Mouse (Mus musculus): Measurements from ENCODE around the gene Prx. TPM values are rescaled to one million over a fixed set of nuclear protein-coding genes. Genes with fewer than 3 reads are reported as not detected.

Prx gene
- polyA plus RNA-seq, 1 experiment from 2014 or later: 0.59 TPM

GRCm38 (mm10) chr7:27535386-27535785, 36.3 kb downstream of the Prx start:
- WGBS: 50% methylated on average over 2 of the region's 2 CpGs
- no peak overlapping the region for H3K9ac ChIP-seq (ENCODE audit: low read length)
- no peak overlapping the region for H3K4me3 ChIP-seq (ENCODE audit: control insufficient read depth in 1 of 2, insufficient read depth in 1 of 2, low read depth in 1 of 2, low read length in 2 of 2)
- no peak for ATAC-seq (ENCODE audit: insufficient number of reproducible peaks, insufficient read depth, low FRiP score, low read depth)
- H3K27me3 ChIP-seq (ENCODE audit: control insufficient read depth, insufficient read depth, low read length): no peaks in the 10 kb centered on the region
- no peaks in the 10 kb centered on the region for H3K4me1 ChIP-seq (ENCODE audit: control insufficient read depth in 2 of 2, insufficient read depth in 2 of 2, low read length in 2 of 2)
- no peak overlapping the region for H3K27ac ChIP-seq (replicated peaks in 1 of 2; ENCODE audit: control insufficient read depth in 1 of 2, insufficient read depth in 1 of 2, low read depth in 2 of 2, low read length in 2 of 2)
- peaks cover 57% of the 10 kb centered on the region for H3K36me3 ChIP-seq (ENCODE audit: control insufficient read depth, insufficient read depth, low read length)
- no peaks in the 10 kb centered on the region for H3K9me3 ChIP-seq (ENCODE audit: control insufficient read depth, low read length)
- H3K4me2 ChIP-seq (ENCODE audit: low read length): no peak overlapping the region

GRCm38 (mm10) chr7:27536618-27537017, 37.5 kb downstream of the Prx start:
- WGBS: 83% methylated on average over 6 of the region's 6 CpGs
- Histone ChIP-seq H3K27ac (replicated peaks in 1 of 2; ENCODE audit: control insufficient read depth in 1 of 2, insufficient read depth in 1 of 2, low read depth in 2 of 2, low read length in 2 of 2) (no peak overlapping the region), H3K36me3 (ENCODE audit: control insufficient read depth, insufficient read depth, low read length) (peaks cover 54% of the 10 kb centered on the region), H3K4me3 (ENCODE audit: control insufficient read depth in 1 of 2, insufficient read depth in 1 of 2, low read depth in 1 of 2, low read length in 2 of 2) (no peak overlapping the region), H3K4me1 (ENCODE audit: control insufficient read depth in 2 of 2, insufficient read depth in 2 of 2, low read length in 2 of 2) (no peaks in the 10 kb centered on the region), H3K9me3 (ENCODE audit: control insufficient read depth, low read length) (no peaks in the 10 kb centered on the region), H3K27me3 (ENCODE audit: control insufficient read depth, insufficient read depth, low read length) (no peaks in the 10 kb centered on the region), H3K9ac (ENCODE audit: low read length) (no peak overlapping the region), H3K4me2 (ENCODE audit: low read length) (no peak overlapping the region)
- no peak for ATAC-seq (ENCODE audit: insufficient number of reproducible peaks, insufficient read depth, low FRiP score, low read depth)

GRCm38 (mm10) chr7:27537998-27538397, 38.9 kb downstream of the Prx start:
- H3K27ac ChIP-seq (replicated peaks in 1 of 2; ENCODE audit: control insufficient read depth in 1 of 2, insufficient read depth in 1 of 2, low read depth in 2 of 2, low read length in 2 of 2): no peak overlapping the region
- peaks cover 41% of the 10 kb centered on the region for H3K36me3 ChIP-seq (ENCODE audit: control insufficient read depth, insufficient read depth, low read length)
- ATAC-seq (ENCODE audit: insufficient number of reproducible peaks, insufficient read depth, low FRiP score, low read depth): no peak
- no peak overlapping the region for H3K4me2 ChIP-seq (ENCODE audit: low read length)
- H3K4me3 ChIP-seq (ENCODE audit: control insufficient read depth in 1 of 2, insufficient read depth in 1 of 2, low read depth in 1 of 2, low read length in 2 of 2): no peak overlapping the region
- H3K9ac ChIP-seq (ENCODE audit: low read length): no peak overlapping the region
- no peaks in the 10 kb centered on the region for H3K27me3 ChIP-seq (ENCODE audit: control insufficient read depth, insufficient read depth, low read length)
- H3K9me3 ChIP-seq (ENCODE audit: control insufficient read depth, low read length): no peaks in the 10 kb centered on the region
- 87% methylated on average over 8 of the region's 8 CpGs for WGBS
- peaks cover 3 to 7% of the 10 kb centered on the region in 2 experiments; a peak in 2 of 4 replicates for H3K4me1 ChIP-seq (ENCODE audit: control insufficient read depth in 2 of 2, insufficient read depth in 2 of 2, low read length in 2 of 2)

- Histone ChIP-seq H3K27ac (replicated peaks in 1 of 2; ENCODE audit: control insufficient read depth in 1 of 2, insufficient read depth in 1 of 2, low read depth in 2 of 2, low read length in 2 of 2) (no peak overlapping the region), H3K4me1 (ENCODE audit: control insufficient read depth in 2 of 2, insufficient read depth in 2 of 2, low read length in 2 of 2) (peaks cover 3 to 11% of the 10 kb centered on the region in 2 experiments; a peak in 3 of 4 replicates), H3K4me3 (ENCODE audit: control insufficient read depth in 1 of 2, insufficient read depth in 1 of 2, low read depth in 1 of 2, low read length in 2 of 2) (no peak overlapping the region), H3K9me3 (ENCODE audit: control insufficient read depth, low read length) (no peaks in the 10 kb centered on the region), H3K36me3 (ENCODE audit: control insufficient read depth, insufficient read depth, low read length) (peaks cover 34% of the 10 kb centered on the region), H3K27me3 (ENCODE audit: control insufficient read depth, insufficient read depth, low read length) (no peaks in the 10 kb centered on the region), H3K4me2 (ENCODE audit: low read length) (no peak overlapping the region), H3K9ac (ENCODE audit: low read length) (no peak overlapping the region)
- 83% methylated on average over 2 of the region's 2 CpGs for WGBS
- no peak for ATAC-seq (ENCODE audit: insufficient number of reproducible peaks, insufficient read depth, low FRiP score, low read depth)
These were observed 39.7 kb downstream of the Prx start for GRCm38 (mm10) chr7:27538797-27539196.

- peaks cover 5 to 15% of the 10 kb centered on the region in 2 experiments; a peak in 3 of 4 replicates for H3K4me1 ChIP-seq (ENCODE audit: control insufficient read depth in 2 of 2, insufficient read depth in 2 of 2, low read length in 2 of 2)
- ATAC-seq (ENCODE audit: insufficient number of reproducible peaks, insufficient read depth, low FRiP score, low read depth): no peak
- WGBS: 62% methylated on average over 2 of the region's 2 CpGs
- H3K27ac ChIP-seq (replicated peaks in 1 of 2; ENCODE audit: control insufficient read depth in 1 of 2, insufficient read depth in 1 of 2, low read depth in 2 of 2, low read length in 2 of 2): no peak overlapping the region
- no peak overlapping the region for H3K9ac ChIP-seq (ENCODE audit: low read length)
- no peak overlapping the region for H3K4me2 ChIP-seq (ENCODE audit: low read length)
- no peak overlapping the region for H3K4me3 ChIP-seq (ENCODE audit: control insufficient read depth in 1 of 2, insufficient read depth in 1 of 2, low read depth in 1 of 2, low read length in 2 of 2)
- no peaks in the 10 kb centered on the region for H3K9me3 ChIP-seq (ENCODE audit: control insufficient read depth, low read length)
- peaks cover 32% of the 10 kb centered on the region for H3K36me3 ChIP-seq (ENCODE audit: control insufficient read depth, insufficient read depth, low read length)
- no peaks in the 10 kb centered on the region for H3K27me3 ChIP-seq (ENCODE audit: control insufficient read depth, insufficient read depth, low read length)
These were observed 41.4 kb downstream of the Prx start for GRCm38 (mm10) chr7:27540521-27540920.

GRCm38 (mm10) chr7:27540935-27541334, 41.8 kb downstream of the Prx start:
- peaks cover 28% of the 10 kb centered on the region for H3K36me3 ChIP-seq (ENCODE audit: control insufficient read depth, insufficient read depth, low read length)
- H3K4me1 ChIP-seq (ENCODE audit: control insufficient read depth in 2 of 2, insufficient read depth in 2 of 2, low read length in 2 of 2): peaks cover 5 to 15% of the 10 kb centered on the region in 2 experiments; a peak in 3 of 4 replicates
- H3K27ac ChIP-seq (replicated peaks in 1 of 2; ENCODE audit: control insufficient read depth in 1 of 2, insufficient read depth in 1 of 2, low read depth in 2 of 2, low read length in 2 of 2): no peak overlapping the region
- H3K9ac ChIP-seq (ENCODE audit: low read length): no peak overlapping the region
- ATAC-seq (ENCODE audit: insufficient number of reproducible peaks, insufficient read depth, low FRiP score, low read depth): no peak
- H3K27me3 ChIP-seq (ENCODE audit: control insufficient read depth, insufficient read depth, low read length): no peaks in the 10 kb centered on the region
- H3K4me2 ChIP-seq (ENCODE audit: low read length): no peak overlapping the region
- H3K9me3 ChIP-seq (ENCODE audit: control insufficient read depth, low read length): no peaks in the 10 kb centered on the region
- H3K4me3 ChIP-seq (ENCODE audit: control insufficient read depth in 1 of 2, insufficient read depth in 1 of 2, low read depth in 1 of 2, low read length in 2 of 2): no peak overlapping the region
- 88% methylated on average over 6 of the region's 6 CpGs for WGBS

GRCm38 (mm10) chr7:27541431-27541830, 42.3 kb downstream of the Prx start:
- no peak overlapping the region for H3K27ac ChIP-seq (replicated peaks in 1 of 2; ENCODE audit: control insufficient read depth in 1 of 2, insufficient read depth in 1 of 2, low read depth in 2 of 2, low read length in 2 of 2)
- H3K4me3 ChIP-seq (ENCODE audit: control insufficient read depth in 1 of 2, insufficient read depth in 1 of 2, low read depth in 1 of 2, low read length in 2 of 2): no peak overlapping the region
- no peak for ATAC-seq (ENCODE audit: insufficient number of reproducible peaks, insufficient read depth, low FRiP score, low read depth)
- WGBS: 76% methylated on average over 16 of the region's 16 CpGs
- no peaks in the 10 kb centered on the region for H3K9me3 ChIP-seq (ENCODE audit: control insufficient read depth, low read length)
- H3K4me2 ChIP-seq (ENCODE audit: low read length): no peak overlapping the region
- no peaks in the 10 kb centered on the region for H3K27me3 ChIP-seq (ENCODE audit: control insufficient read depth, insufficient read depth, low read length)
- peaks cover 5 to 15% of the 10 kb centered on the region in 2 experiments; a peak in 3 of 4 replicates for H3K4me1 ChIP-seq (ENCODE audit: control insufficient read depth in 2 of 2, insufficient read depth in 2 of 2, low read length in 2 of 2)
- H3K36me3 ChIP-seq (ENCODE audit: control insufficient read depth, insufficient read depth, low read length): peaks cover 23% of the 10 kb centered on the region; the same call in 1 of the 2 replicates
- H3K9ac ChIP-seq (ENCODE audit: low read length): no peak overlapping the region

GRCm38 (mm10) chr7:27541922-27542321, 42.8 kb downstream of the Prx start:
- ATAC-seq (ENCODE audit: insufficient number of reproducible peaks, insufficient read depth, low FRiP score, low read depth): no peak
- Histone ChIP-seq H3K4me1 (ENCODE audit: control insufficient read depth in 2 of 2, insufficient read depth in 2 of 2, low read length in 2 of 2) (peaks cover 5 to 15% of the 10 kb centered on the region in 2 experiments; a peak in 3 of 4 replicates), H3K9me3 (ENCODE audit: control insufficient read depth, low read length) (no peaks in the 10 kb centered on the region), H3K4me3 (ENCODE audit: control insufficient read depth in 1 of 2, insufficient read depth in 1 of 2, low read depth in 1 of 2, low read length in 2 of 2) (peak overlapping the region; percentile 41 to 50; a peak in 3 of 4 replicates), H3K9ac (ENCODE audit: low read length) (peak overlapping the region; percentile 78), H3K36me3 (ENCODE audit: control insufficient read depth, insufficient read depth, low read length) (peaks cover 21% of the 10 kb centered on the region; the same call in 1 of the 2 replicates), H3K4me2 (ENCODE audit: low read length) (peak overlapping the region; percentile 96), H3K27me3 (ENCODE audit: control insufficient read depth, insufficient read depth, low read length) (no peaks in the 10 kb centered on the region), H3K27ac (replicated peaks in 1 of 2; ENCODE audit: control insufficient read depth in 1 of 2, insufficient read depth in 1 of 2, low read depth in 2 of 2, low read length in 2 of 2) (no peak overlapping the region)
- WGBS: 52% methylated on average over 5 of the region's 5 CpGs
